ENCODE assay signal across 9 mouse cellular contexts in the genomic region with DNA sequence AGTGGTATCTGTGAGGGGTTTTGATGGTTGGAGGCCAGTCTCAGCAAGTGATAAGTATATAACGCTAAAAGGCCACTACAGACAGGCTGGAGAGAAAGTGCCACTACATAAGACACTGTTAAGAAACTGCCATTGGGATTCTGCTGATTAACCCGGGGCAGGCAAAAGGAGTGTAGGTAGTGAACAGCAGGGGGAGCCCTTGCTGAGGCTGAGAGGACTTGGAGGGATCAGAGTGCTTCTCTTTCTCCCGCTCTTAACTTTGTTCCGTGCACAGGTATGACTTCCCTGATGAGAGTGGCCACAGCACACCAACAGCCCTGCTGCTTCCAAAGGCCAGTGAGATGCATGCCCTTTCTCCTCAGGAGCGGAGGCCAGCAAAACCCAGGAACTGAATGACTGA. TPM values are rescaled to one million over a fixed set of nuclear protein-coding genes. Genes with fewer than 3 reads are reported as not detected.
DNase-seq lines count a peak whose midpoint lies in the region; ATAC-seq lines count a peak whose summit lies in the region.
"Had no signal": no experiment of that assay in that cellular context is flagged by ENCODE, and none has a peak within 500 bp of the region (broad histone marks: within the 10 kb centered on the region; RNA-seq: fewer than 3 reads in every experiment).

No protein-coding gene starts in this region.

- no peak overlapping the region for H3K27ac ChIP-seq in forebrain, embryonic 14.5 days (ENCODE audit: low read depth, low read length)
- peak overlapping the region; percentile 30; the same call in 1 of the 2 replicates for H3K27ac ChIP-seq in liver, embryonic 12.5 days
- H3K27ac ChIP-seq in neural tube, embryonic 11.5 days (ENCODE audit: low read depth, low read length), result no peak overlapping the region
- H3K27ac ChIP-seq: heart, embryonic 13.5 days had no signal

- WGBS in forebrain, embryonic 14.5 days, result 19% methylated on average over 5 of the region's 5 CpGs
- WGBS in liver, embryonic 12.5 days (ENCODE audit: insufficient replicate concordance), result 29% methylated on average over 5 of the region's 5 CpGs
- WGBS in neural tube, embryonic 11.5 days, result 27% methylated on average over 5 of the region's 5 CpGs

- H3K9me3 ChIP-seq in forebrain, embryonic 14.5 days (replicated peaks; ENCODE audit: control insufficient read depth, low read length), result no peaks in the 10 kb centered on the region
- no peaks in the 10 kb centered on the region for H3K9me3 ChIP-seq in liver, embryonic 12.5 days (replicated peaks)
- no peaks in the 10 kb centered on the region for H3K9me3 ChIP-seq in neural tube, embryonic 11.5 days (ENCODE audit: control insufficient read depth, low read length)
- H3K9me3 ChIP-seq: heart, embryonic 13.5 days had no signal

- peaks cover 29% of the 10 kb centered on the region for H3K36me3 ChIP-seq in forebrain, embryonic 14.5 days (ENCODE audit: control insufficient read depth, insufficient read depth, low read length)
- peaks cover 46% of the 10 kb centered on the region for H3K36me3 ChIP-seq in liver, embryonic 12.5 days
- peaks cover 2% of the 10 kb centered on the region; the same call in 1 of the 2 replicates for H3K36me3 ChIP-seq in neural tube, embryonic 11.5 days (ENCODE audit: control insufficient read depth, insufficient read depth, low read length)

- no peaks in the 10 kb centered on the region for H3K27me3 ChIP-seq in forebrain, embryonic 14.5 days (replicated peaks; ENCODE audit: control insufficient read depth, insufficient read depth, low read length)
- no peaks in the 10 kb centered on the region for H3K27me3 ChIP-seq in liver, embryonic 12.5 days (replicated peaks)
- H3K27me3 ChIP-seq in neural tube, embryonic 11.5 days (ENCODE audit: control insufficient read depth, insufficient read depth, low read length), result no peaks in the 10 kb centered on the region
- H3K27me3 ChIP-seq: heart, embryonic 13.5 days had no signal

- no peak overlapping the region for H3K4me3 ChIP-seq in forebrain, embryonic 14.5 days (ENCODE audit: low read depth, low read length)
- no peak overlapping the region for H3K4me3 ChIP-seq in liver, embryonic 12.5 days
- H3K4me3 ChIP-seq in neural tube, embryonic 11.5 days (ENCODE audit: low read depth, low read length), result no peak overlapping the region
- H3K4me3 ChIP-seq: heart, embryonic 13.5 days had no signal

- DNase-seq in urinary bladder, adult 18-20 months (ENCODE audit: low spot score in 2 of 2), result peak; percentile 39 to 62
- no peak for DNase-seq in urinary bladder, postnatal 10 days (ENCODE audit: low spot score)
- peak; percentile 76 for DNase-seq in c-Kit-positive CD71-positive TER-119-positive erythroid progenitor cells, embryonic 14.5 days (ENCODE audit: low spot score)
- DNase-seq in forebrain, embryonic 14.5 days (ENCODE audit: low spot score), result peak; percentile 81
- peak; percentile 71 for DNase-seq in kidney, adult 9 months
- DNase-seq in neural tube, embryonic 11.5 days (ENCODE audit: low spot score), result peak; percentile 77
- peak; percentile 54 for DNase-seq in thymus, postnatal 0 days (ENCODE audit: low spot score)

- H3K9ac ChIP-seq in forebrain, embryonic 14.5 days (ENCODE audit: low read length), result no peak overlapping the region
- H3K9ac ChIP-seq in liver, embryonic 12.5 days, result no peak overlapping the region
- no peak overlapping the region for H3K9ac ChIP-seq in neural tube, embryonic 11.5 days (ENCODE audit: low read length)
- H3K9ac ChIP-seq: heart, embryonic 13.5 days had no signal

- ATAC-seq in forebrain, embryonic 14.5 days, result peak; percentile 64
- peak; percentile 74 for ATAC-seq in liver, embryonic 12.5 days
- no peak for ATAC-seq in neural tube, embryonic 11.5 days (ENCODE audit: insufficient read depth, low FRiP score, low TSS enrichment)

- H3K4me2 ChIP-seq in forebrain, embryonic 14.5 days (ENCODE audit: low read length), result no peak overlapping the region
- no peak overlapping the region for H3K4me2 ChIP-seq in liver, embryonic 12.5 days
- no peak overlapping the region for H3K4me2 ChIP-seq in neural tube, embryonic 11.5 days (ENCODE audit: low read depth)
- H3K4me2 ChIP-seq: heart, embryonic 13.5 days had no signal

- H3K4me1 ChIP-seq in forebrain, embryonic 14.5 days (ENCODE audit: control insufficient read depth, insufficient read depth, low read length), result no peaks in the 10 kb centered on the region
- peaks cover 12% of the 10 kb centered on the region for H3K4me1 ChIP-seq in liver, embryonic 12.5 days
- peaks cover 4% of the 10 kb centered on the region; the same call in 1 of the 2 replicates for H3K4me1 ChIP-seq in neural tube, embryonic 11.5 days (ENCODE audit: control insufficient read depth, insufficient read depth, low read length)

RNA-seq across cellular contexts. Expression of gene Rpl37a, which starts 7.8 kb away (rescaled TPM):
- 1,225 and 1,554 TPM in 2 replicates for polyA plus RNA-seq in forebrain, embryonic 14.5 days (2014; fragmentation: Nextera tagmentation; extraction: Ambion mirVana)
- 1,480 and 1,497 TPM in 2 replicates for polyA plus RNA-seq in liver, embryonic 12.5 days (2016; fragmentation: Nextera tagmentation; extraction: Ambion mirVana)
- 1,430 and 1,523 TPM in 2 replicates for polyA plus RNA-seq in neural tube, embryonic 11.5 days (2014; fragmentation: Nextera tagmentation; extraction: Ambion mirVana)
- polyA plus RNA-seq in thymus, postnatal 0 days (2015; fragmentation: Nextera tagmentation; extraction: Ambion mirVana), result 2,771 and 2,781 TPM in 2 replicates

RNA-seq across cellular contexts. Expression of gene Ankar, which starts 18.5 kb away (rescaled TPM):
- not detected in 2 replicates for polyA plus RNA-seq in forebrain, embryonic 14.5 days (2014; fragmentation: Nextera tagmentation; extraction: Ambion mirVana)
- not detected in 2 replicates for polyA plus RNA-seq in liver, embryonic 12.5 days (2016; fragmentation: Nextera tagmentation; extraction: Ambion mirVana)
- not detected in 2 replicates for polyA plus RNA-seq in neural tube, embryonic 11.5 days (2014; fragmentation: Nextera tagmentation; extraction: Ambion mirVana)
- polyA plus RNA-seq in thymus, postnatal 0 days (2015; fragmentation: Nextera tagmentation; extraction: Ambion mirVana), result not detected in 2 replicates
- polyA plus RNA-seq: heart, embryonic 13.5 days had no signal
